Mouse (Mus musculus): ENCODE data around the gene Gm27021. TPM values are rescaled to one million over a fixed set of nuclear protein-coding genes. Genes with fewer than 3 reads are reported as not detected.
A peak's percentile ranks its signal among the peaks of the same experiment; 100 is the strongest.

Gene Gm27021
- polyA plus RNA-seq, 1 experiment from 2014 or later = 1.9 TPM

DNA sequence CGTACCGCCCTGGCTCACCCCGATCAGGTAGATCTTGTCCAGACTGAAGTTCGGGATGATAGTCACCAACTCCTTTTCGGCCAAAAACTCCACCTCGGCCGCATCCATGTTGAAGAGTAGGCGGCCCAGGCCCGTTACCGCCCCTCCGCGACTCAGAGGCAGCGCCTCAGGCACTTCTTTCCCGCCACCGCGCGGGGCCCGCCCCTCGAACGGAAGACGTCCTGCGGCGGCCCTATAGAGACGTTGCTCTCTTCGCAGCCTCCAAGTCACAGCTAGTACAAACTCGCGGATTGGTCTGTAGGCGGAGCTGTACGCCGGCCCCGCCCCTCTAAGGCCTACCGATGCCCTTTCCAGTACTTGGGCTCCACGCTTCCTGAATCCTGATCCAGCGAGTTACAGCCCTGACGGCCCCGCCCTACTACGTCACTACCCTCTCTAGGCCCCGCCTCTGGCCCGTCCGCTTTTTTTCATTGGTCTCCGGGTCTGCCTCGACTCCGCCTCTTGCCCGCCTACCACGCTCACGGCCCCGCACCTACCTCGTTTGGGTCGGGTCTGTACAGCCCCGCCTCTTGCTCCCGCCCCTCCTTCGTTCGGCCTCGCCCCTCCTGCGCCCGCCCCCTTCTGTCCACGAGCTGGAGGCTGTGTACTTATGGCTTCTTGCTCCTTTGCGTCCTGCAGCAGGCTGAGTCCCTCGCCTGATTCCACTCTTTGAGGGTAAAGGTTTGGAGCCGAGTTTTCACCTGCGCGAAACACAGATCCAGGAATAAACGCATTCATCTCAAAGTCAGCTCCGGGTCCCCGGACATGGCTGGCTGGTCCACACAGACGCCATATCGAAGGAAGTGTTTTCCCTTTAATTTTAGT is 78.7 kb downstream of the Gm27021 start, which contains the start of gene Gins2:
Gins2 (minus strand) TSS at position 397 of the 864 bp plus-strand sequence.
- peak within 1 kb of the TSS; percentile 92 for H3K4me2 ChIP-seq (replicated peaks; ENCODE audit: low read depth)
- no peaks in the 10 kb centered on the region for H3K9me3 ChIP-seq (ENCODE audit: control insufficient read depth)
- H3K4me1 ChIP-seq (replicated peaks; ENCODE audit: control insufficient read depth, insufficient read depth, low read length) = no peaks in the 10 kb centered on the region
- under 1% methylated on average over 67 of the region's 67 CpGs for WGBS
- no peaks in the 10 kb centered on the region for H3K27me3 ChIP-seq (replicated peaks; ENCODE audit: control insufficient read depth, insufficient read depth, low read length)
- H3K9ac ChIP-seq (ENCODE audit: low read depth, low read length) = peak within 1 kb of the TSS; percentile 52
- H3K27ac ChIP-seq (ENCODE audit: low read depth, low read length) = no peak within 1 kb of the TSS
- H3K36me3 ChIP-seq (ENCODE audit: control insufficient read depth, insufficient read depth) = no peaks in the 10 kb centered on the region; the same call in 1 of the 2 replicates
- TF ChIP-seq CTCF (IDR thresholded peaks at IDR 0.05; ENCODE audit: low read depth) = 0 out of 2 replicates have a peak, but pooled peaks have one; percentile 28
- peak; percentile 99 for ATAC-seq
- peak within 1 kb of the TSS; percentile 53 for H3K4me3 ChIP-seq (ENCODE audit: low read depth, low read length)

DNA sequence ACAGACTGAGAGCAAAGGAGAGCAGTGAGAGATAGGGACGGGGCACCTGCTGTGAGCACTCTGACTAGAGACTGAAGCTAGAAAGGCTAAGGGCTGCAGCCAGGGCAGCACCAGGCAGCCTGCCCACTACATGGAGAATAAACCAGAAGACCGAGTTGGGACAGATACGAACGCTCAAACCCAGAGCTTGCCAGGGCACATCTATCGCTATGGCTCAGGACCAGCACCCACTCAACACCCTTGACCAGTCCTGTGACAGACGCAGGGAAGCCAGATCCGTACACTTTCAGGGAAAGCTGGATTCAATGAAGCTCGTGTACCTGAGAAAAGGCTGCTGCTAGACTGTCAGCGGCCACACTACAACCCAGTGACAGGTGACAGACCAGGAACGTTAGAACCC is 82.4 kb downstream of the Gm27021 start:
- Histone ChIP-seq H3K36me3 (ENCODE audit: control insufficient read depth, insufficient read depth) (peaks cover 14% of the 10 kb centered on the region), H3K9ac (ENCODE audit: low read depth, low read length) (no peak overlapping the region), H3K4me3 (ENCODE audit: low read depth, low read length) (no peak overlapping the region), H3K9me3 (ENCODE audit: control insufficient read depth) (no peaks in the 10 kb centered on the region), H3K4me2 (replicated peaks; ENCODE audit: low read depth) (no peak overlapping the region), H3K27ac (ENCODE audit: low read depth, low read length) (no peak overlapping the region), H3K4me1 (replicated peaks; ENCODE audit: control insufficient read depth, insufficient read depth, low read length) (no peaks in the 10 kb centered on the region), H3K27me3 (replicated peaks; ENCODE audit: control insufficient read depth, insufficient read depth, low read length) (no peaks in the 10 kb centered on the region)
- 87% methylated on average over 10 of the region's 10 CpGs for WGBS
- ATAC-seq = no peak
- no peak for TF ChIP-seq CTCF (IDR thresholded peaks at IDR 0.05; ENCODE audit: low read depth)

DNA sequence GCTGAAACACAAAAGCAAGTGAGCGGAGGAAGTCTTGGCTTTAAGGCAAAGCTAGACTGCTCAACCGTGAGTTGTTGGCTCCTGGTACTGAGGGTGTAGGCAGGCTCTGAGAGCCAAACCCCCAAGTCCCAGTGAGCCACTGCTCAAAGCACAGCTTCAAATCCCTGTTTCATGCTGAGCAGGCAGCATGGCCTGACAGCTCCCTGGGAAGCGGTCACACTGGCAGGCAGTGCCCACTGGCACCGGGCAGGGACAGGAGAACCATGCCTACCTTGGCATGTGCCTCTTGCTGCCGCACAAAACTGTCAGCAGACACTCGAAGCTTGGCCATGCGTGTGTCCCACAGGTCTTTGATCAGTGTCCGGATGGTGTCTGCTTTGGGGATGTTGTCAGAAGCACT is 86.1 kb downstream of the Gm27021 start:
- H3K9ac ChIP-seq (ENCODE audit: low read depth, low read length) = no peak overlapping the region
- H3K27ac ChIP-seq (ENCODE audit: low read depth, low read length) = no peak overlapping the region
- WGBS = 91% methylated on average over 8 of the region's 8 CpGs
- no peak for ATAC-seq
- TF ChIP-seq CTCF (IDR thresholded peaks at IDR 0.05; ENCODE audit: low read depth) = no peak
- no peaks in the 10 kb centered on the region for H3K9me3 ChIP-seq (ENCODE audit: control insufficient read depth)
- no peak overlapping the region for H3K4me2 ChIP-seq (replicated peaks; ENCODE audit: low read depth)
- H3K36me3 ChIP-seq (ENCODE audit: control insufficient read depth, insufficient read depth) = peaks cover 49% of the 10 kb centered on the region
- no peak overlapping the region for H3K4me3 ChIP-seq (ENCODE audit: low read depth, low read length)
- no peaks in the 10 kb centered on the region for H3K4me1 ChIP-seq (replicated peaks; ENCODE audit: control insufficient read depth, insufficient read depth, low read length)
- H3K27me3 ChIP-seq (replicated peaks; ENCODE audit: control insufficient read depth, insufficient read depth, low read length) = no peaks in the 10 kb centered on the region

DNA sequence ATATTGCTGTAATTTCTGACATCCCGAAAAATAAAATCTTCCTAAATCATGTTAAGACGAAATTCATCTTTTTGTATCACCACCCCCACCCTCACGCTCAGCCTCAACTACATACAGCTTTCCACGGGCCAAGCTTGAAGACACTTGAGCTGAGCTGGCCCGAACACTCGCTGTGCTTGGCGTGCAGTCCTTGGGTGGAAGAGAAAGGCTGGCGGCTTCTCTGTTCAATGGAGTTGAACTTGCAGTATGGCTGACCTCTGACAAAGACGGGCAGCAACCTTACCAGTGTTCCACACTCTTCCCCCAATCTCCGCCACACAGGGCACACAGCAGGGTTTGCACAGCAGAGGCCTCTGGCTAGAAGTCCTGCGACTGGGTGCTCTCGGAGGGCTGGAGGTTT is 86.5 kb downstream of the Gm27021 start:
- H3K27ac ChIP-seq (ENCODE audit: low read depth, low read length) = no peak overlapping the region
- TF ChIP-seq CTCF (IDR thresholded peaks at IDR 0.05; ENCODE audit: low read depth) = no peak

DNA sequence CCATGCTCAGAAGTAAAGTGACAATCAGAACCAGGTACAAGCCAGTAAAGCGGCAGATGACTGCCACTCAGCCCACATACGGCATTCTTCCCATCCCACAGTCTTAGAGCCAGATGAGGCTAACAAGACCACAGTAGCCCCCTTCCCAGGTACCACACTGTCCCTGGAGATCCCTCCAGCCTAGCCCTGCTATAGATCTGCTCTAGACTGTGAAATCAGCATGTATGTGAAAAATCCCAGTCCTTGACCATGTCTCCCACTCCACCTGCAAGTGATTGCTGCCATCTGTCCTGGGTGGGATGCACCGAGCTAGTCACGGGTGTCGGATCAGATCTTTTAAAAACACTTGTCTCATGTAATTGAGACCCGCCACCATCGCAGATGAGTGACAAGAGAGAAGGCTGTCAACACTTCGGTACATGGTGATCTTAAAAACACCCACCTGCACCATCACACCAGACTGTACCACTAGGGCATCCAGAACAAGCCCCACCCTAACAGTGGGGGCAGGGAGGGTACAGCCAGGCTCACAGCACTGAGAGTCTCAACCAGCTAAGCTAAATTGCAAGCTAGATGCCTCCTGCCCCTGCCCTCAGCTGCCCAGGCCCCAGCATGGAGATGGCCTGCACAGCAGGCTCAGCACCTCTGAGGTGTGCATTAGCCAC is 87.4 kb downstream of the Gm27021 start:
- H3K4me2 ChIP-seq (replicated peaks; ENCODE audit: low read depth) = no peak overlapping the region
- WGBS = 89% methylated on average over 8 of the region's 8 CpGs
- no peak for TF ChIP-seq CTCF (IDR thresholded peaks at IDR 0.05; ENCODE audit: low read depth)
- no peak overlapping the region for H3K27ac ChIP-seq (ENCODE audit: low read depth, low read length)
- H3K9ac ChIP-seq (ENCODE audit: low read depth, low read length) = no peak overlapping the region
- peaks cover 62% of the 10 kb centered on the region for H3K36me3 ChIP-seq (ENCODE audit: control insufficient read depth, insufficient read depth)
- H3K4me1 ChIP-seq (replicated peaks; ENCODE audit: control insufficient read depth, insufficient read depth, low read length) = no peaks in the 10 kb centered on the region
- H3K27me3 ChIP-seq (replicated peaks; ENCODE audit: control insufficient read depth, insufficient read depth, low read length) = no peaks in the 10 kb centered on the region
- ATAC-seq = no peak
- no peak overlapping the region for H3K4me3 ChIP-seq (ENCODE audit: low read depth, low read length)
- H3K9me3 ChIP-seq (ENCODE audit: control insufficient read depth) = no peaks in the 10 kb centered on the region

More for the DNA sequence above, 86.5 kb downstream of the Gm27021 start:
- H3K27me3 ChIP-seq (replicated peaks; ENCODE audit: control insufficient read depth, insufficient read depth, low read length) = no peaks in the 10 kb centered on the region
- no peaks in the 10 kb centered on the region for H3K9me3 ChIP-seq (ENCODE audit: control insufficient read depth)
- H3K4me2 ChIP-seq (replicated peaks; ENCODE audit: low read depth) = no peak overlapping the region
- 88% methylated on average over 12 of the region's 12 CpGs for WGBS
- ATAC-seq = no peak
- no peak overlapping the region for H3K4me3 ChIP-seq (ENCODE audit: low read depth, low read length)
- H3K36me3 ChIP-seq (ENCODE audit: control insufficient read depth, insufficient read depth) = peaks cover 54% of the 10 kb centered on the region
- no peaks in the 10 kb centered on the region for H3K4me1 ChIP-seq (replicated peaks; ENCODE audit: control insufficient read depth, insufficient read depth, low read length)
- no peak overlapping the region for H3K9ac ChIP-seq (ENCODE audit: low read depth, low read length)

DNA sequence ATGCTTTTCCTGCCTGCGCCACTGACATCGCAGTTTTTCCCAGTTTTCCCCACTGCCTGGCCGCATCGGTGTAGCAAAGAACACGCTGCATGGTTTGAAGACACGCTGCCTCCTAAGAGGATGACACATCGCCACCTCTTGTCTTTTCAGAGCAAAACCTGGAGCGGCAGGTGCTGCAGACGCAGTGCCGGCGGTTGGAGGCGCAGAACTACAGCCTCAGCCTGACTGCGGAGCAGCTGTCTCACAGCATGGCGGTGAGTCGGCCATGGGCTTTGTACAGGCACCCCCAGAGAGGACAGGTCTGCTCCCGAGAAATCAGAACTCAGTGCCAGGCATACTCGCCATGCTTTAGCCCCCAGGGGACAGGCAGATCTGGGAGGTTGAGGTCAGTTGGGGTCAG is 90.1 kb downstream of the Gm27021 start:
- TF ChIP-seq CTCF (IDR thresholded peaks at IDR 0.05; ENCODE audit: low read depth) = no peak
- no peak overlapping the region for H3K4me2 ChIP-seq (replicated peaks; ENCODE audit: low read depth)
- H3K4me1 ChIP-seq (replicated peaks; ENCODE audit: control insufficient read depth, insufficient read depth, low read length) = no peaks in the 10 kb centered on the region
- WGBS = 94% methylated on average over 17 of the region's 17 CpGs
- H3K27me3 ChIP-seq (replicated peaks; ENCODE audit: control insufficient read depth, insufficient read depth, low read length) = no peaks in the 10 kb centered on the region
- H3K36me3 ChIP-seq (ENCODE audit: control insufficient read depth, insufficient read depth) = peaks cover 89% of the 10 kb centered on the region
- no peak overlapping the region; the same call in 1 of the 2 replicates for H3K27ac ChIP-seq (ENCODE audit: low read depth, low read length)
- H3K9ac ChIP-seq (ENCODE audit: low read depth, low read length) = no peak overlapping the region
- no peak for ATAC-seq
- H3K9me3 ChIP-seq (ENCODE audit: control insufficient read depth) = no peaks in the 10 kb centered on the region
- H3K4me3 ChIP-seq (ENCODE audit: low read depth, low read length) = no peak overlapping the region

Data from intestine, postnatal 0 days (tissue).